Mouse (Mus musculus) heart, adult 9 months (tissue): ENCODE data around the gene Rars2.
"Not testable (repeated sequence)": the region's sequence is repeated elsewhere in the genome, so short reads cannot be mapped to it uniquely, and the experiment has no call there.

Experiments
- DNase-seq, 2 experiments: peaks; one replicate each; pipeline ENCODE4 v3.0.0; 2022; ENCODE audit warnings: low spot score in 2 of 2

Gene Rars2

DNA sequence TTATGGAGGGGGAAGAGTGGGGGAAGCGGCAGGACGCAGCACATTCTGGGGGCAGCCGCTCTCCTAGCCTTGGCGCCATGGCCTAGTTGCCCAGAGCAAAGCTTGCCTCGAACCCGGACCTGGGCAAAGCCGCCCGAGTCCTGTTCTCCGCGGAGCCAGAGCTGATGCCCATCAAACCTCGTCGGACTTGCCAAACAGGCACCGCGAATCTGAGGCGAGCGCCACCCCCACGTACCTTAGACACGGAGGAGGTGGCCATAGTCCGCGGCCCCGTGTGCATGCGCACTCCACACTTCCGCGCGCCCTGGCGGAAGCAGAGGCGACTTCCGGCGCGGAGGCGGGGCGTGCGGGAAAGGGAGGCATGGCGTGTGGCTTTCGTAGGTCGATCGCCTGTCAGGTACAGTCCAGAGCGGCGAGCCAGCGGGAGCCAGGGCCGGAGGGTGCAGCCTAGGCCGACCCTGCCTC is at the start of gene Rars2, which contains the start of gene Orc3:
Gene Rars2 (plus strand): TSS at position 328 of the 465 bp plus-strand sequence.
Gene Orc3 (minus strand): TSS at position 315 of the 465 bp plus-strand sequence.
- peak; percentile 89 to 90 for DNase-seq

DNA sequence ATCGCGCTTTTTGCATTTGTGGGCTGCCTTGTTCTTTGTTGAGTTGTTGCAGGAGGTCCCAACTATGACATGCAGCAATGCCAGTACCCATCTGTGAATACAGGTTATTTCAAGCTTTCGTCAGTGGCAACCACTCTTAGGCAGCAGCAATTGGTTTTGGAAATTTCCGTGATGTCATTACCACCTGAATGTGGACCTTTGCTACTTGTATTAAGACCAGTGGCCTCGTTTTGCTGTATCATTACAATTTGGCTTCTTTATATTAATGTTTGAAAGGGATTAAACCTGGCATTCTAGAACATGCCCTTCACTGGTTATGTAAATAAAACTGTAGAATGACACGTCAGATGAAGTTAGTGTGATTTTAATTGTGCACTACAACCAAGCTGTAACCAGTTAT is 48.5 kb upstream of the Rars2 start:
- no peak for DNase-seq

DNA sequence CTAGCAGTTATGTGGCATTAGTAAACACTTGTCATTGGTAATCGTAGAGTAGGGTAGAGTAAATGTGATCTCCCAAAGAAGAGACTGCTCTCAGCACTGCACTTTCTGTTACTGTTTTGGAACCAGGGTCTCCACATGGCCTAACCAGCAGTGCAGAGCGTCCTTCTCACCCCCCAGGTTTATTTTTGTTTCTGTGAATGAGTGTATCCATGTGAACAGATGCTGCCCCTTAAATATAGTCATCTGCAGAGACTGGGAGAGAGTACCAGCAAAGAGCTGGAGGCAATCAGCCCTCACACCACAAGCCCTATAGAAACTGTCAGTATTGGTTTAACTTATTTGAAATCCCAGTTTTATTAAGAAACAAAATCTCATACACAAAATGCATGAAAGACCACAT is 41.9 kb upstream of the Rars2 start:
- no peak for DNase-seq

DNA sequence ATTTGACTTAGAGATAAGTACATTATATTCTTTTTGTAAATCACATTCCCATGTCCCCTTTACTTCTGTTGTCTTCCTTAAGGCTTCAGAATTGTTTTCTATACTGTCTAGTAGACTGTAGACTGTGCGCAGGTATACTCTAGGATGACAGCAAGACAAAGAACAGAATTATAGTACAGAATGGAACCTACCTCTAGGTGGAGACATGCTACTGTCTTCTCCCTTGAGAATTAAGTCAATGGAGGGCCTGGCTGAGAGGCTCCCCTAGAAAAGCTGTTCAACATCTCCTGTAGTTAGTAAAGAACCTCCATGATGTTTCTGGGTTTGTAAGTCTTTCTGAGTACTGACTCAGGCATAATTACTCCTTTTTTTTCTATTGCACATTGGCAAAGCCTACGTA is 37.7 kb upstream of the Rars2 start:
- no peak for DNase-seq

DNA sequence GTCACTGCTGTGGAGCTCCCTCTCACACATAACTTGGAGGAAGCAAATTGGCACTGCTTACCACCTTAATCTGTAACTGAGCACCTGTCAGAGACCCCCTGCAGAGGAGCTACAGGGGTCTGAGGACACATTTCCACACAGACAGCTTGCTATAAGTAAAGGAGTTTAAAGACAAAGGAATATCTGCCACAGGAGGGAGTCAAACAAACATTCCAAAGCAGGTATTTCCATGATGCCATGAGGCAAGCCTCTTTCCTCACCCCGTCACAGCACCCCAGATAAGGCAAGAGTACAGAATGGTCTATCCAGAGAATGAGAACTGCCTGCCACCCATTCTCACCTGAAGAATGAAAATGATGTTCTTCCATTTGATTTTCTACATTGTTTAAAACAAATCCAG is 35.5 kb upstream of the Rars2 start:
- DNase-seq: no peak

DNA sequence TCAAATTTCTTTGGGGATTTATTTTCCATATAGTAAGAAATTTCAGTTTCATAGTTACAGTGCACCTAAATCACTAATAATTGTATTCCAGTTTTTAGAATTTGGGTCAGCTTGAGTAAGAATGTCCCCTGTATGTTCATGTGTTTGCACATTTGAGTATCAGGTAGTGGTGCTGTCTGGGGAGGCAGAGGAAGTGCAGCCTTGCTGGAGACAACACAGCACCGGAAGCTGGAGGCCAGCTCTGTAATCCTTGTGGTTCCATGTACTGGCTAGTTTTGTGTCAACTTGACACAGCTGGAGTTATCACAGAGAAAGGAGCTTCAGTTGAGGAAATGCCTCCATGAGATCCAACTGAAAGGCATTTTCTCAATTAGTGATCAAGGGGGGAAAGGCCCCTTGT is 33.3 kb upstream of the Rars2 start:
- DNase-seq: not testable (repeated sequence)

DNA sequence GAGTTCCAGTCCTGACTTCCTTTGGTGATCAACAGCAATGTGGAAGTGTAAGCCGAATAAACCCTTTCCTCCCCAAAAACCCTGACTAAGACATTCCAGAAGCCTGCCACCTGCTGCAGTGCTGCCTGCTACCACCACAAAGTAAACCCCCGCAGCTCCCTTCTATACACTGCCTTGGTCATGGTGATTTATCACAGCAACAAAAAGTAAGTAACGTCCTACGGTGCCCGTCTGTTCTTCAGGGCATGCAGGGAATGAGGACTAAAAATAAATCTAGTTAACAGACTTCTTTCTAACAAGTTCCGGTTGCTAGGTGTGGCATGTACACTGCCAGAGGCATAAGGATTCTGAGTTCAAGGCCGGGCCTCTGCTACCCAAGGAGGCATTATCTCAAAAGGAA is 32.8 kb upstream of the Rars2 start:
- DNase-seq: no peak

DNA sequence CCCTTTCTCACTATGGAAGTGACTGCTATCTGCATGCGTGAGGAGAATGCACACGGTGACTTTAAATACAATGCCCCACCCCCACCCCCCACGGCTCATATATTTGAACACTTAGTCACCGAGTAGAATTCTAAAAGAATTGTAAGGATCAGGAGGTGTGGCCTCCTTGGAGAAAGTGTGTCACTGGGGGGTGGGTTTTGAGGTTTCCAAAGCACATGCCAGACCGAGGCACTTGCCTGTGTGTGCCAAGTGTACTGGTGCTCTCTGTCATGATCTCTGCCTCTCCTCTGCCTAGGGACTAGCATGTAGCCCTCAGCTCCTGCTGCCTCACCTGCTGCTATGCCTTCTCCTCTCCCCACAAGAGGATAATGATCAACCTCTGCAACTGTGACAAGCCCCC is 32.3 kb upstream of the Rars2 start:
- DNase-seq: no peak

DNA sequence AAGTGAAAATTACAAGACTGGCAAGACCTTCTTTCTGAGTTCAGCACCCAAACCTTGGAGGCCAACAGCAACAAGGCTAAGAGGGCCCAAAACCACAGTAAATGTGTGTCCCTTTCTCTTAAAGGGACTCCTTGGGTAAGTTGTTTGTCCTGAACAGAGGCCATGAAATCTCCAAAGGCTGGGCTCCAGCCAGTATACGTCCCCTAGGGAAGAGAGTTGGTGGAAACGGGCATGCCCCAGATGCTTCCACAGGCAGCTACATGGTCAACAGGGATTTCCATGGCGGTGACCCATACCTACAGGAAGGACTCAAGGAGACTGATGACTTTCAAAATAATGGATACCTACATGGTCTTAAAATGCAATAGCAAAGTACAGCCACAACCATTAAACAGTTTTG is 31.3 kb upstream of the Rars2 start:
- no peak for DNase-seq

DNA sequence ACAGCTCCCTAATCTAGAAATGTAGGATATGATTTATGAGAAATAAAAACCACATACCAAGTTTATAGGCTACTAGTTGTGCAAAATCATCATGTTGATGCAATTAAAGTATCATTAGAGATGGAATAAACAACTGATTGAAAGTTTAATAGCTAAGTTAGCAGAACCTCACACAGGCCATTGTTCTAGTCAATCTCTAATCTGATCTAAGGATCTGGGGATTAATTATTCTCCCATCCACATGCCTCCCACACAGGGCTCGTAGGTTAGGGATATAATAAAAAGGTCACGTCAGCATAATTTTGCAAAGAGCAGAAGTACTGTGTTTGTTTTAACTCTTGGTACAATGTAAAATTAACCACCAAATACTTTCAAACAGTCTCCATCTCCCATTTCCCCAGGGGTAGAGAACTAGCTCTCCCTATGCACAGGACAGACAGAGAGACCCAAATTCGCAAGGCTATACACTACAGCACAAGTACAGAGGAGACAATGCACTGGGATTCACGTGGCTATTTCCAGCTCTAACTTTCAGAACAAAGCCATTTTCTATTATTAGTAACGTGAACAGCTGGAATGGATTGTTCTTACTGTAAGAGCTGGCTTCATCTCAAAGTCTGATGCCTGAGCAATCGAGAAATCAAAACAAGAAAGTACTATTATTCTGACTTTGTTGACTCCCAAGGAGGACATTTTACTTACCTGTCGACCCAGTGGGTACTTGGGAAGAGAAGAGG is 29.7 kb upstream of the Rars2 start:
- no peak for DNase-seq

DNA sequence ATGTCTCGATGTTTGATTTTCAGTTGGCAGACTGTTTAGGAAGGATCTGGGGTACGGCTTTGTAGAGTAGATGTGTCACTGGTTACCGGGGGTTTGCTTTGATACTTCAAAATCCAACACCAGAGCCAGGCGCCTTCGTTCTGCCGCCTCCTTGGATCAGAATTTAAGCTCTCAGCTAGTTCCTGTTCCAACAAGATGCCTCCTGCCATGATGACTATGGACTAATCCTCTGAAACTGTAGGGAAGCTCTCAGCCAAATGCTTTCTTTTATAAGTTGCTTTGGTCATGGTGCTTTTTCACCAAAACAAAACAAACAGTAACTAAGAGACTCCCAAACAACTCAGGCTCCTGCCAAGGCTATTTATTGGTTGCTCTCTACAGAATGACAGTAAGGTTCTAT is 11.6 kb upstream of the Rars2 start:
- no peak for DNase-seq

DNA sequence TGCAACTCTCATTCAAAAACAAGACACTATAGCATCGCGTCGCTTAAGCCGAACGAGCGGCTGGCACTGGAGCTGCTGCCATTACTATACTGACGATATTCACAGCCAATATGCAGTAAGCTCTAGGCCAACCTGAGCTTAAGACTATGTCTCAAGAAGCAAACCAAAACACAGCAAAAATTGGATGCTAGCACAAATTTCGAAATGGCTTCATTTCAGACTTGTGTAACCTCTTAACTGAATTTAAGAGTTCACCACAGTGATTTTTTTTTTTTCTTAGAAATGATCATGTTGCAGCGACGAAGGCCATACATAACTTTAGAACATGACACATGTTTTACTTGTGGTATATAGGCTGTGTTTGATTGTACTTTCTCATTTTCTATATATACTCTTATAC is 8.1 kb upstream of the Rars2 start:
- no peak for DNase-seq

DNA sequence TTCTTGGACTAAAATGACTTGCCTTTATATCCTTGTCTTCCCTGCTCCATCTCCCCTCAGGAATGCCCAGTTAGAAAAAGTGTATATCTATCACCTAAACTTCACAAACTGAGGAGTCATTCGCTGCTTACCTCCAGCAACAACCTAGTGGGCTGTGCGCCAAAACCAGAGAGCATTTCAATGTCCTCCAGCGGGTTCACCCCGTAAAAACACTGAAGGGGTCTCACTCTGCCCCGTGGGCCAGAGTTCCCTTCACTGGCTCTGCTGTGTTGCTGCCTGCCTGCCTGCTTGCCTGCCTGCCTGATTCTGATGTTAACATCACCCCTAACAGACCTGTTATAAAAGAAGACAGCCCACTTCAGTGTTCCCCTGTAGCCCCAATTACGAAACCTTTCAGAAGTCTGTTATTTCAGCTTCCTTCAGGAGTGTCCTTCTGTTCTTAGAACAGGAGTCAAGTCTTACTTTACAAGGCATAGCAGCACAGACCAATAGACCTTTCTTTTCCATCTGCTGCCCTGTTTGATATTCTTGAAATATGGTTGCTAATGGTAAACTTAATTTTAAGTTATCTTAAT is 1.1 kb upstream of the Rars2 start:
- DNase-seq: no peak

DNA sequence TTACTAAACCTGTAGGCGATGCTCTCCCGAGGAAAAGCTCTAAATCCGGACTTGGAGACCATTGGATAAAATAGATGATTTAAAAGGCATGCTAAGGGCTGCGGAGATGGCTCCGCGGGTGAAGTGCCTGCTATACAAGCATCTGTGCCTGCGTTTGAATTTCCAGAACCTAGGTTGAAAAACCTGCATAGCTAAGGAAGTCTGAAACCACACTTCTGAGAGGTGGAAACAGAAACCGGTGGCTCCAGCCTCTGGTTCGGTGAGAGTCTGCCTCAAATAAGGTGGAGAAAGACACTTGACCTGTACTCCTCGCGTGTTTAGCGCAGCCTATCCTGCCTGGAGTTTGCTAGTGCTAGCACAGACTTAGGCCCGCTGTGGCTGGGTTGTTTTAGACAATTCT is 546 bp downstream of the Rars2 start:
- DNase-seq: no peak

DNA sequence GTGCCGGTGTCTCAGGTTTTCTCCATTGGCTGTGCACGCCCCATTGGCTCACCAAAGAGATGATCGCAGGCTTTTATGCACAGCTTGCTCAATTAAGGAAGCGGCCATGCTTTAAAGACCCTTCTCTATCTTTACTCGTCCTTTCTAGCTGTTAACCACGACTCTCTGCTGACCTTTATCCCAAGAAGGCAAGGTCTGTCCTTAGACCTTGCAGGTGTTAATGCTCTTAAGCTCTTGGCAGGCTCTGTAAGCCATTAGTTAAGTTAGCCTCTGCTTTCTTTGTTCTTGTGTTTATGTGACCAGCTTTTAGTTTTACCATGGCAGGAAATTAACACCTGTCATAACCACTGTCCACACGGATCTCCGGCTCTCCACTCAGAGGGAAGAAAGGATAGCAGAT is 1.4 kb downstream of the Rars2 start:
- no peak for DNase-seq

DNA sequence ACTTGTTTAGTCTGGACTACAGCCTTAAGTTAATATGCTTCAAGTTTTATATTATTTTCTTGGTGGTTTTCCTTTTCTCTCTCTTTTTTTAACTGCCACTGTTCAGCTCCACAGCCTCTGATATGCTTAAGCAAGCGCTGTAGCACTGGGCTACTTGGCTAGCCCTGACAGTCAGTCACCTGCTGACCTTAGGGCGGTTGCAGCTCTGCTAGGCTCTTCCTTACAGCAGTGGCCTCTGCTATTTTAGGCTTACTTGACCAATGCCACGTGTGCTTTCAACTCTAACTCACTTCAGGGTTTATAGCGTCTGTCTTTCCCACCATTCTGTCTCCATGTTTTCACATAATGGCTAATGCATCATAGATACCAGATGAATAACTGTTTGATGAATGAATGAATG is 10.8 kb downstream of the Rars2 start:
- DNase-seq: no peak

DNA sequence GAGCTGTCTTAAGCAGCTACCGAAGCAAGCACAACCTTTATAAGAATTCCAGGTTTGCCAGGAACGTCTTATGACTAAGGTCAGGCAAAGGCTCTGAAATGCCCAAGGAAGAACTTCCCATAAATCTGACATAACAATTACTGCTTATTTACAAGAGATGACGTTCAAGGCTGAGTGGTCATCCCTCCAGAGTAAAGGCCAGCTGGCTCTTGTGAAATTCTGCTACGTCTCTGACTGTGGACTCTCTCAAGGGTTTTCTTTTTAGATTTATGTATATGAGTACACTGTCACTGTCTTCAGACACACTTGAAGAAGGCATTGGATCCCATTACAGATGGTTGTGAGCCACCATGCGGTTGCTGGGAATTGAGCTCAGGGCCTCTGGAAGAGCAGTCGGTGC is 11.6 kb downstream of the Rars2 start:
- no peak for DNase-seq

DNA sequence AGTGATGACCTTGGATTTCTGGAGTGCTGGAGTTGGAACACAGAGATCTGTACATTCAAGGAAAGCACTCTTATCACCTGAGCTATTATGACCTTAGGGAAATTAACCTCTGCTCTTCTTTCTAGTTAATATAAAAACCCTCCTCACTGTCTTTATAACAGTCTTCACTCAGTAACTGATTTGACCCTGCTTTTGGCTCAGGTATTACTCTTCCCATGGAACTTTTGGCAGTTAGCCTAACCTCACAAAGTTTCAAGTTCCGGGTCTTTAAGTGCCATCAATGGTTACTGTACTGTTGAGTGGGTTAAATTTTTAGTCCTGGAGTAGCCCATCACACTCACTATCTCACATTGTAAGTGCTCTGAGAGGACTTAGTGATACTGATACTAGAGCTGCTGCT is 15.2 kb downstream of the Rars2 start:
- DNase-seq: no peak

DNA sequence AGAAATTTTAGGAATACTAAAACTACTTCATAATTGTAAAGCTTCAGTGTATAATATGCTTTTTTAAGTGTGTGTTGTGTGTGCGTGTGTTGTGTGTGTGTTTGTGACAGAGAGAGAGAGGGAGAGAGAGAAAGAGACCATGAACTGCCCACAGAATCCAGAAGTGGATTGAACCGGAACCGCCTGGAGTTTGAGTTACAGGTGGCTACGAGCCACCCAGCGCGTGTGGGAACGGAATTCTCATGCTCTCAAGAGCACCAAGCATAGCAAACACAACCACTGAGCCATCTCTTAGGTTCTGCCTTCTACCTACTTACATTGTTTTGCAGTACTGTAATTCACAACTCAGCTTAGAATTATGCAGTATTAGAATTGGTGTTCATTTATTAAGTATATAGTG is 19.4 kb downstream of the Rars2 start:
- no peak for DNase-seq

DNA sequence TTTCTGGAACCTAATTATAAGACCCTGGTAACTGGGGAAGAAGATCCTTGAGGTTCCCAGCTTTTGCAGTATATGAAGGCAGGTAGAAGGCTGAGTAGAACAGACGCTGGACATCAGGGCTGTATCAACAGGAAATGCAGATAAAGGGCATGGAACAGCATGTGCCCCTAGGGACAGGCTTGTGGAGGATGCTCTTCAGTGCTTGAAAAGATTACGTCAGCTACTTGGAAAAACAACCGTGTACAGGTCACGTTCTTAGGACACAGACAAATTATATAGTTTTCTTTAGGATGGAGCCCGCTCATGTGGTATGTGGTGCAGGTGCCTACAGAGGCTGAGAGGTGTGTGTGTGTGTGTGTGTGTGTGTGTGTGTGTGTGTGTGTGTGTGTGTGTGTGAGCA is 21.3 kb downstream of the Rars2 start:
- DNase-seq: no peak

DNA sequence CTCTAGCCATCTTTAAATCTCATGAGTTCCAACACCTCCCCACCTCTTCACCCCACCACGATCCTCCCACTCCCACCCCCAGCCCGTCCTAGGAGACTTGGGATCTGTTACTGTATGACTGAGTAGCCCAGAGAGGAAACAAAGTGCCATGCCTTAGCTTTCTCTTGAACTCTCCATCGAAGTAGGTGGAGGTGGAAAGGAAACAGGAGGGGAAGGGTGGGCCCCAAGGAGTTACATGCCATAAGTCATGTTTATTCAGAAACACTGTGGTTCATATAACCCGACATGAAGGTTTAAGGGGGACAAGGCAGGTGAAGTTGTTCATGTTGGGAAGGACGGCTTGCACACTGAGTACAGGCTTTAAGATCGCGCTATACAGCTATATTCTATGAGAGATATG is 22.6 kb downstream of the Rars2 start:
- no peak for DNase-seq

DNA sequence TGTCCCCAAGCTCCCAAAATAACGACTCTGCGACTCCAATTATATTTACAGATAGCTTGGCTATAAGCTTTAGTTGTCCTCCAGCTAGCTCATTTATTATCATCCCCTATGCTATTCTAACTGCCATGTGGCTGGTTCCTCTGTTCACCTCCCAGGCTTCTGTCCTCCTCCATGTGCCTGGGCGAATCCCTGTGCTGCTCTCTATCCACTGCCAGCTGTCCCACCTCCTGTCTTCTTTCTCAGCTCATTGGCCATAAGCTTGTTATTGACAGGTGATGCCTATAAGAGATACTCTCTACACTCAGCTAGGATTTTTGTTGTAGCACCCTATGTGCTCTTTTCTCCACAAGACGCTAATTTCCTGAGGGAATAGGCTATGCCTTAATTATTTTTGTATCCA is 23.1 kb downstream of the Rars2 start:
- DNase-seq: no peak

DNA sequence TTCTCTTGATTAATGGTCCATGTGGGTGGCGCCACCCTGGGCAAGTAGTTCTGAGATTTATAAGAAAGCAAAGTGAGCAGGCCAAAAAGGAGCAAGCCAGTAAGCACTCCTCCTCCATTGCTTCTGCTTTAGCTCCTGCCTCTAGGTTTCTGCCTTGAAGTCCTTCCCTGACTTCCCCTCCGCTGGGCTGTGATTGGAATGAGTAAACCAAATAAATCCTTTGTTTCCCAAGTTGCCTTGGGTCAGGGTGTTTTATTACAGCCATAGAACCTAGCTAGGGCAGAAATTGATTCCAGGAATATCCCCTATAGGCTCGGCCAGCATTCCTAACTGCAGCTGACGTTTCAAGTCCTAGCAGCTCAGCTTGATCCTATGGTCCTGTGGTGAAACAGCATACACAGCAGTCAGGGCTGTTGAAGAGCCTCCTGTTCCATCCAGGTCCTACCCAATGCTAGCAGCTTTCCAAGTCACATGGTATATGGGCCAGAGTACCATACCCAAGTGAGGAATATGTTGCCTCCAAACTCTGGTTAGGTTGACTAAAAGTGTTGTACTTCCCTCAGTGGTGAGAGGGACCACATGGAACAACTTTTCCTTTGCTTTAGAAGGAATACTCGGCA is 25.1 kb downstream of the Rars2 start:
- no peak for DNase-seq
